ENCODE assay signal across 8 mouse cellular contexts in the genomic region with DNA sequence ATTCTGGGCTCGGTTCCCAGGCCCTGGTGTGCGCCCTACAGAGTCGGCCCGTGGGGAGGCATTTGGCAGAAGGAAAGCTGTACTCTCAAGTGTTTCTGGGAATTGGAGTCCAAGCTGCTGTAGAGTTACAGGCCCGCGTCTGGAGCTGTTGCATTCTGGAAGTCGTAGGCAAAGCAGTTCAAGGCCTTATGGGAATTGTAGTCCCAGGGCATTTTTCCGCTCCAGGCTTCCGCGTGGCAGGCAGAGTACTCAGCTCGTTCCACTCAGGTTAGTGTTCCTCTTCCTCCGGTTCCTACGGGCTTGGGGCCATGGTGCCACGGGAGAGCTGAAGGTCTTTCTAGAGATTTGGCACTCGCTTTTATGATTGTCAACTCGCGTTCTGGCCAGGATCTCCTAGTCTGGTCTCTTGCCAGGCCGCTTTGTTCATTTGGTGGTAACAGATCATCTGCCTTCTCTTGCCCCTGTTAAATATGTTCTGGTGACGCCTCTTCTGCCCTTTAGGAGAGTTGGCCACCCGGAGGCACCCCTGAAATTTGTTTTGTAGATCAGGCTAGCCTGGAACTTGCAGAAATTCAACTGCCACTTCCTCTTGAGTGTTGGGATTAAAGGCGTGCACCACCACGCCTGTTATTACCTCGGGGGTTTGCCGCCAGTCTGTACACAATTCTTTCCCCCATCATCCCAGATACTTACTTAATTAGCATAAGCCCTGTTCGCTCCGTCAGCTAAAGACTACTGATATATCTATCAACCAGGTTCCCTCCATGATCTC. TPM values are rescaled to one million over a fixed set of nuclear protein-coding genes. Genes with fewer than 3 reads are reported as not detected.
A peak's percentile ranks its signal among the peaks of the same experiment; 100 is the strongest.
DNase-seq lines count a peak whose midpoint lies in the region; ATAC-seq and TF ChIP-seq lines count a peak whose summit lies in the region.

A gene (plus strand): TSS at position 208 of the 772 bp plus-strand sequence.

- no peaks in the 10 kb centered on the region for H3K27me3 ChIP-seq in kidney, embryonic 14.5 days (ENCODE audit: control insufficient read depth, insufficient read depth, low read length)
- no peaks in the 10 kb centered on the region for H3K27me3 ChIP-seq in limb, embryonic 15.5 days

- peaks cover 23% of the 10 kb centered on the region for H3K36me3 ChIP-seq in kidney, embryonic 14.5 days (ENCODE audit: control insufficient read depth, insufficient read depth, low read length)
- H3K36me3 ChIP-seq in limb, embryonic 15.5 days, result peaks cover 31% of the 10 kb centered on the region

- peaks cover 42% of the 10 kb centered on the region for H3K4me1 ChIP-seq in bone marrow macrophage, adult 2 months (ENCODE audit: control insufficient read depth, insufficient read depth, low read length)
- no peaks in the 10 kb centered on the region for H3K4me1 ChIP-seq in embryonic fibroblast, embryonic 13.5 days (ENCODE audit: control insufficient read depth, insufficient read depth, low read length)
- peaks cover 6% of the 10 kb centered on the region; the same call in 1 of the 2 replicates for H3K4me1 ChIP-seq in kidney, embryonic 14.5 days (ENCODE audit: control insufficient read depth, insufficient read depth, low read length)
- H3K4me1 ChIP-seq in limb, embryonic 15.5 days, result peaks cover 8% of the 10 kb centered on the region

- peak; percentile 96 for ATAC-seq in kidney, embryonic 14.5 days (ENCODE audit: low FRiP score, low TSS enrichment)
- peak; percentile 93 for ATAC-seq in limb, embryonic 15.5 days (ENCODE audit: insufficient number of reproducible peaks, low FRiP score, low TSS enrichment, low read depth)

- H3K4me3 ChIP-seq in bone marrow macrophage, adult 2 months (ENCODE audit: insufficient read depth, low read length), result peak within 1 kb of the TSS; percentile 73
- peak within 1 kb of the TSS; percentile 94 for H3K4me3 ChIP-seq in embryonic fibroblast, embryonic 13.5 days (ENCODE audit: insufficient read depth, low read length)
- H3K4me3 ChIP-seq in kidney, embryonic 14.5 days (ENCODE audit: low read length), result peak within 1 kb of the TSS; percentile 80
- peak within 1 kb of the TSS; percentile 64 for H3K4me3 ChIP-seq in limb, embryonic 15.5 days

- under 1% methylated on average over 26 of the region's 26 CpGs for WGBS in kidney, embryonic 14.5 days
- under 1% methylated on average over 26 of the region's 26 CpGs for WGBS in limb, embryonic 15.5 days

- TF ChIP-seq POLR2A in bone marrow macrophage, adult 2 months (IDR thresholded peaks at IDR 0.05; ENCODE audit: borderline replicate concordance, low read depth, low read length), result no peak
- peak; percentile 73 for TF ChIP-seq POLR2A in embryonic fibroblast, embryonic 13.5 days (IDR thresholded peaks at IDR 0.05; ENCODE audit: low read depth, low read length)

- H3K27ac ChIP-seq in bone marrow macrophage, adult 2 months (ENCODE audit: insufficient read depth, low read depth, low read length), result peak within 1 kb of the TSS; percentile 73
- H3K27ac ChIP-seq in embryonic fibroblast, embryonic 13.5 days (ENCODE audit: insufficient read depth, low read length), result peak within 1 kb of the TSS; percentile 38
- peak within 1 kb of the TSS; percentile 20; the same call in 1 of the 2 replicates for H3K27ac ChIP-seq in kidney, embryonic 14.5 days (ENCODE audit: low read depth, low read length)
- peak within 1 kb of the TSS; percentile 71 for H3K27ac ChIP-seq in limb, embryonic 15.5 days

- peak within 1 kb of the TSS; percentile 81 for H3K9ac ChIP-seq in kidney, embryonic 14.5 days (ENCODE audit: low read depth, low read length)
- peak within 1 kb of the TSS; percentile 58 for H3K9ac ChIP-seq in limb, embryonic 15.5 days

- H3K9me3 ChIP-seq in kidney, embryonic 14.5 days (ENCODE audit: control insufficient read depth, low read length), result 0 out of 2 replicates have a peak, but pooled peaks cover 9% of the 10 kb centered on the region
- no peaks in the 10 kb centered on the region for H3K9me3 ChIP-seq in limb, embryonic 15.5 days

- peak within 1 kb of the TSS; percentile 59 for H3K4me2 ChIP-seq in kidney, embryonic 14.5 days (replicated peaks; ENCODE audit: low read depth, low read length)
- peak within 1 kb of the TSS; percentile 76 for H3K4me2 ChIP-seq in limb, embryonic 15.5 days

- TF ChIP-seq CTCF in bone marrow macrophage, adult 2 months (IDR thresholded peaks at IDR 0.05; ENCODE audit: low read depth, low read length), result no peak
- no peak for TF ChIP-seq CTCF in embryonic fibroblast, embryonic 13.5 days (IDR thresholded peaks at IDR 0.05; ENCODE audit: borderline replicate concordance, insufficient read depth, low read length)

- peak; percentile 90 for DNase-seq in A20 (ENCODE audit: low read depth, low spot score)
- peak; percentile 97 for DNase-seq in heart, adult 9 months (ENCODE audit: low spot score in 2 of 2)
- peak; percentile 74 to 78 for DNase-seq in monocyte, adult 2 months (ENCODE audit: low read depth in 1 of 2, low spot score in 2 of 2)
- peak; percentile 90 for DNase-seq in spleen, postnatal 36 days (ENCODE audit: low spot score in 2 of 2)

RNA-seq across cellular contexts. Expression of the gene that starts here (rescaled TPM):
- 4.7 and 7.7 TPM in 2 replicates for polyA plus RNA-seq in bone marrow macrophage, adult 2 months (2012; ENCODE audit: insufficient read depth, insufficient read length, missing spikeins)
- polyA plus RNA-seq in embryonic fibroblast, embryonic 13.5 days (2011; ENCODE audit: insufficient read length, low read depth, missing spikeins), result 6.5 and 6.6 TPM in 2 replicates
- polyA plus RNA-seq in kidney, embryonic 14.5 days (2014; fragmentation: Nextera tagmentation; extraction: Ambion mirVana), result 11.4 and 12.6 TPM in 2 replicates
- 16.4 and 17.9 TPM in 2 replicates for polyA plus RNA-seq in limb, embryonic 15.5 days (2015; fragmentation: Nextera tagmentation; extraction: Ambion mirVana)

Comparison
In these comparisons a context has a peak if more than half of its experiments do, and no peak if none do; other contexts are left out.
1. Peak in every context shown above with its lines: DNase-seq, ATAC-seq, H3K4me3 ChIP-seq and H3K27ac ChIP-seq.
2. H3K27ac ChIP-seq: peak in every context shown above with its lines; median percentile 73 in bone marrow macrophage, adult 2 months; 71 in limb, embryonic 15.5 days; 38 in embryonic fibroblast, embryonic 13.5 days; 20 in kidney, embryonic 14.5 days.